Mouse (Mus musculus): ENCODE results near the gene Fam189a2.

DNA sequence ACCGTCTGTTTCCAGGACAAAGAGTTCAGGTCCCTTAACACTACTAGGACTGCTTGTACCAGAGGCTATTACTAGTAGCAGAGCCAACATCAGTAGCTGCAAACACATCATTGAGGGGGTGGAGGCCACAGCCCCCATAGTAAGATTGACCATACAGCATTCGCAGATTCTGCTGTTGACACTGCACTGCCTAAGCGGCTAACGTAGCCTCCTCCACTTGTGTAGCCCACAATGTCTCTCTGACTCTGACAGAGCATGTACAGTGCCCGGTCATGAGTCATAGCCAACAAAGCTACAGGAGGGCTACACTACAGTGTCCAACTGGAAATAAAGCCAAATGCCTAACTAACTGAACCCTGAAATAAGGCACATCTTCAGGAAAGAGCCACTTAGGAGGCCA lies 105.3 kb downstream of the Fam189a2 start:
- TF ChIP-seq GATA1 (IDR thresholded peaks at IDR 0.05; ENCODE audit: borderline replicate concordance, low read length) (no peak), POLR2AphosphoS5 (IDR thresholded peaks at IDR 0.05; ENCODE audit: insufficient replicate concordance, low read depth, low read length) (no peak)
